Mouse (Mus musculus) layer of hippocampus, postnatal 14 days (tissue): ENCODE results near the gene Gpr137. TPM values are rescaled to one million over a fixed set of nuclear protein-coding genes. Genes with fewer than 3 reads are reported as not detected.
"Not testable (repeated sequence)": the region's sequence is repeated elsewhere in the genome, so short reads cannot be mapped to it uniquely, and the experiment has no call there.

Experiments
- DNase-seq, 2 experiments: peaks; one replicate each; pipeline ENCODE4 v3.0.0; 2021 to 2022; ENCODE audit warnings: low spot score in 2 of 2, mixed read lengths in 1 of 2
- microRNA-seq, 2 experiments: library from miRNA; unstranded; fragments of <30 nt; microRNA quantifications; one replicate each; pipeline ENCODE4 v1.2.0; 2021
- total RNA-seq, 2 experiments: library from RNA; stranded (reverse); gene quantifications; 2 replicates each; pipeline ENCODE4 v1.2.3; 2021

The Gpr137 gene
- total RNA-seq, 2 experiments from 2014 or later, result 88.1 to 94.9 TPM

DNA sequence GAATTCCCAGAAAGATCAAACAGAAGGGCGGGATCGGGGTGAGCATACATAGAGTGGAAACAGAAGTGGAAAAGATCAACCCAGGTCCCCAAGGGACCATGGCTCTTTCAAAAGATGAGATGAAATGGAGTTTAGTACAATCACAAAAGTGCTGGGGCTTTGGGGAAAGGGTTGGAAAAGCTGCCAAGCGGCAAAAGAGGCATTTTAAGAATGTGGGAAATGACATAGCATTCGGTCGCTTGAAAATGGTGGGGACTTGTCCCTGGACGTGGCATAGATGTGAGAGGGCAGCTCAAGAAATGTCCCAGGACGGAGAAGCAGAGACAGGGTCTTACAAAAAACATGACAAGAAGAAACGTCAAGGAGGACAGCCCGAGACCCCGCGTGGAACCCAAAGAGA is 33.3 kb downstream of the Gpr137 start:
- DNase-seq, result no peak

- DNase-seq, result no peak
Measured at GRCm38 (mm10) chr19:6907811-6908540, 34.3 kb downstream of the Gpr137 start.

DNA sequence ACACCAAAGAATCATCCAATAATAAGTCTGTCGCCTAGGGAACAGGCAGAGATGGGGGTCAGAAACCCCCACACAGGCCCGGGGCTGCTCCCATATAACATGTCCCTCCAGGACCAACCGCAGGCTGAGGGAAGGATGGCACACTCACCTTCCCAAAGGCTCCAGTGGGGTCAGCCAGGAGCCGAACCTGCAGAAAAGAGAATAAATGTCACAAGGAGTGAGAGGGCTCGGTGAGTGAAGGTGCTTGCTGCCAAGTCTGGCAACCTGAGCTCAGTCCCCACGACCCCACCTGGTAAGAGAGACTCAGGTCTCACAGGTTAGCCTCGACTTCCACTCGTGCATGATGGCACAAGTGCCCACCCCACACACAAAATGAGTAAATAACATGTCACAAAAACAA is 35.2 kb downstream of the Gpr137 start:
- DNase-seq, result no peak

DNA sequence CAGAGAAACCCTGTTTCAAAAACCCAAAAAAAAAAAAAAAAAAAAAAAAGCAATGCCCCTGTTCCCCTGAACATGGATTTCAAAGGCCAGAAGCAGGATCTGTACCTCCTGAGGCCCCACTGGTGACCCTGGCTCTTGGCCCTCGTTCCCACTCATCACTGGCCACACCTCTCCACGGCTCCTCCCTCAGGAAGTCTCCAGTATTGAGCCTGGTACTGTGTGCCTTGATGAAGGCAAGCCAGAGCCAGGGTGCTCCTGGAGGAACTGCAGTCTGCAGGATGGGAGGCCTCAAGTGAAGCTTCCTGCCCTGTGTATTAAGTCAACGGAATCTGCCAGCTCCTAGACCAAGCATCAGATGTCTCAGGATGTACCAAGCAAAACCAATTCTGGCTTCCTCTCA is 36.1 kb downstream of the Gpr137 start:
- DNase-seq, result no peak

DNA sequence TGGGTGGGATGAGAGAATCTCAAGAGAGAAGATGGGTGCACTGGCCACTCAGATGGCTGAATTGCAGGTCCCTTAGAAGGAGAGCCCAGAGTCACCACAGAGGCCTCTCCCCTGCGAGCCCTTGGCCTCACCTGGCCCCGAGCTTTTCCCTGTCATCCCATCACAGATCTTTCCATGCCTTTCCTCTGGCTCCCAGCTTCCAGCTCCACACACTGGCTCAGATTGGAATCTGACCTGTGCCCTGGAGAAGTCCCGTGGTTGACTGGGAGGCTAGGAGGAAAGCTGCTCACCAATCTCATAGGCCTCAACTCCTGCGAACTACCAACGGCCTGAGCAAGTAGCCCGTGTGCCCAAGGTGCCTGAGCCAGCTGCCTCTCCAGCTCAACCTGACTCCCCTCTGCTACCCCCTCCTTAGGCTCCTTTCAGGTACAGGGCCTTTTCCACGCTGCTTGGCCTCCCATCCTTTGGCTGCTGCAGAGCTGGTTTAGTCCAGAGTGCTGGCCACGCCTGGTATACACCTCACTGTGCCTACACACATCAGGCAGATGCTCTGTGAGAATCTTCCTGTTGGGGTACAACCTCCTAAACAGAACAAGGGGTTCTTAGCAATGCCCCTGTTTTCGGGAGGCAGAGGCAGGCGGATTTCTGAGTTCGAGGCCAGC is 36.7 kb downstream of the Gpr137 start:
- no peak for DNase-seq

DNA sequence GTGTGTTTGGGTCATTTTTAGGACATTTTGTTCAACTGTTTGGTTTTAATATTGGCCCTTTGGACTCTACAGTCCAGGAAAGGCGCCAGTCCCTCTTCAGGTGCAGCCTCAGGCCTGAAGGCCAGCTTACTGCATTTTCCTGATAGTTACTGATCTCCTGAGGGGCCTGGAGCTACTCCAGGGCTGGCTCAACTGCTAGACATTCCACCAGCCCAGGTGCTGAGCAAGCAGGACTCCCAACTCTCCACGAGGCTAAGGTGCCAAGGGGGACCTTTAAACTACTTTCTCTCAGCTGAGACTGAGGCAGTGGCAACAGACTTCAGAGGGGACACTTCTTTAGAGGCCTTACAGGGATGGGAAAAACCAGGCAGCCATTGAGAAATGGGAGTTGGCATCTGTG is 37.4 kb downstream of the Gpr137 start:
- no peak for DNase-seq

DNA sequence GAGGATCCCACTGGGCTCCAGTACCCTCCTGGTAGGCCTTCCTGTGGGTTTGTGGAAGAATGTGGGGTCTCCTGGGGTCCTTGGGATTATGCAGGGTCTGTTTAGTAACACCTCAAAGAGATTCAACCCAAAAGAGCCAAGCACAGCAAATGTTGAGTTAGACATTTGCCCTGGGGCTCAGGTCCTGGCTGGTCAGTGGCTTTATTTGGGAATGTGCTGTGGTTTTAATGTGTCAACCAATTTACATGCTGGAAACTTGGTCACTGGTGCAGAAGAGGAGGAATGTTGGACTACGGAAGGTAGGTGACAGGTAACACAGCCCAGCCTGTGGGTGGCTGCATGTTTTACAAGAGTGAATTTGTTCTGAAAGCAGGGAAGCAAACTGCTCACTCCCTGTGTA is 39.2 kb downstream of the Gpr137 start:
- no peak for DNase-seq

GRCm38 (mm10) chr19:6899641-6900040 is 42.6 kb downstream of the Gpr137 start:
- DNase-seq, result no peak

DNA sequence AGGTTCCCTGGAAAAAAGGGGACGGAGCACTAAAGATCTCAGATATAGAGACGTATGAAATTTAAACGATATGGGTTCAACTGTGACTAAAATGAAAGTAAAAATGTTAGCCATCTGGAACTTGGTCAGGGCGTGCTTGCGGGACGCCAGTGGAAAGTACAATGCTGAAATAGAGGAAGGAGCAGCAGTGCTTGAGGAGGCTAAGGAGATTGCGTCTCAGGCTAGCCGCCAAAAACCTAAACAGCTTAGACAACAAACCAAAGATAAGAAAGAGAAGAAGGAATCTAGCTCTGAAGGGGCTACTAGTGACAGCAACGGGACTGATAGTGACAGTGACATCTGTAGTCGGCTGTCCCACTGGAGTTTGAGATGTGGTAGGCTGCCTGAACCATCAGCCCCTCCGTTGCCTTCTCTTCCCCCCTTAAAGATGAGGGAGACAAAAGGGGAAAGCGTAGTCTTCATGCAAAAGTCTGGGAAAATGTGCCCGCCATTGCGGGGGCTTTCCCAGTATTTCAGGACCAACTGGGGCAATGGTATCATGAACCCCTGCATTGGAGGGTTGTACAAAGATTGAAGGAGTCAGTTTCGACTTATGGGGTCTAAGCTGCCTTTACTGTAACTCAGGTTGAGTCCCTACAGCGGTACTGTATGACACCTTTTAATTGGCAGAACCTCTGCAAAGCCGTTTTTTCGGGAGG is 46.5 kb downstream of the Gpr137 start:
- DNase-seq, result not testable (repeated sequence)

- DNase-seq, result no peak
Measured at GRCm38 (mm10) chr19:6893731-6894451, 48.4 kb downstream of the Gpr137 start.

- DNase-seq, result no peak
Measured at GRCm38 (mm10) chr19:6892512-6892911, 49.8 kb downstream of the Gpr137 start.

Small RNAs within 50 kb of the gene (microRNA-seq; reads per million reads assigned to microRNA genes)
- 11.1 to 14.4 reads per million in 2 experiments for gene Mir6990

Other genes with a start within 250 kb of the Gpr137 start
- 10 to 100 TPM; 27.9 to 30.6 TPM for gene Rps6ka4, start 101.8 kb downstream of the Gpr137 start, total RNA-seq
- gene Ccdc88b, start 84.3 kb downstream of the Gpr137 start, total RNA-seq, result 1 to 10 TPM; 4.1 to 5.8 TPM
- 10 to 100 TPM; 39.7 to 42.4 TPM for gene Trmt112, start 32.8 kb downstream of the Gpr137 start, total RNA-seq
- gene Prdx5, start 32.4 kb downstream of the Gpr137 start, total RNA-seq, result 100 to 1,000 TPM; 377 to 396 TPM
- gene Esrra, start 20.7 kb downstream of the Gpr137 start, total RNA-seq, result 10 to 100 TPM; 52.6 to 59.2 TPM
- 10 to 100 TPM; 13.3 to 14.4 TPM for gene Catsperz, start 17.1 kb downstream of the Gpr137 start, total RNA-seq
- 10 to 100 TPM; 26.2 to 26.9 TPM for gene Kcnk4, start 8.0 kb downstream of the Gpr137 start, total RNA-seq
- 10 to 100 TPM; 37.4 to 39.2 TPM for gene Bad, start 619 bp downstream of the Gpr137 start, total RNA-seq
- gene Ppp1r14b, start 32.5 kb upstream of the Gpr137 start, total RNA-seq, result 100 to 1,000 TPM in 1 of 2 experiments, 10 to 100 TPM in 1; 96.6 to 107 TPM
- 10 to 100 TPM; 14.7 to 15.9 TPM for gene Plcb3, start 34.0 kb upstream of the Gpr137 start, total RNA-seq
- 10 to 100 TPM; 68.8 to 73.3 TPM for gene Fkbp2, start 38.0 kb upstream of the Gpr137 start, total RNA-seq
- gene Vegfb, start 45.2 kb upstream of the Gpr137 start, total RNA-seq, result 10 to 100 TPM; 67.4 to 70.3 TPM
- gene Dnajc4, start 50.1 kb upstream of the Gpr137 start, total RNA-seq, result 10 to 100 TPM; 18.7 to 24.2 TPM
- 10 to 100 TPM; 10.9 to 11.9 TPM for gene Nudt22, start 53.6 kb upstream of the Gpr137 start, total RNA-seq
- gene Trpt1, start 53.7 kb upstream of the Gpr137 start, total RNA-seq, result 10 to 100 TPM; 16.4 to 20.4 TPM
- 1 to 10 TPM; 3.6 to 5.4 TPM for gene Fermt3, start 77.0 kb upstream of the Gpr137 start, total RNA-seq
- 100 to 1,000 TPM; 136 to 159 TPM for gene Stip1, start 97.5 kb upstream of the Gpr137 start, total RNA-seq
- 10 to 100 TPM; 10.3 to 11.6 TPM for gene Macrod1, start 114.3 kb upstream of the Gpr137 start, total RNA-seq
- gene Flrt1, start 163.2 kb upstream of the Gpr137 start, total RNA-seq, result 10 to 100 TPM; 21.8 to 22.6 TPM